Mouse (Mus musculus) intestine, postnatal 0 days (tissue): ENCODE data around the gene Txlng. TPM values are rescaled to one million over a fixed set of nuclear protein-coding genes. Genes with fewer than 3 reads are reported as not detected.

Source experiments
- ATAC-seq: fragments of 200-750 bp; cut with Nextera tagmentation; 2 replicates; pipeline ENCODE4 v1.8.0; 2017; ENCODE audit warnings: mild to moderate bottlenecking, moderate TSS enrichment, moderate library complexity
- H3K27ac ChIP-seq: fragments of 300-500 bp; sonication (generic); 2 replicates; pipeline ENCODE4 v1.5.1; 2014; ENCODE audit warnings: mild to moderate bottlenecking, low read depth, low read length, moderate library complexity
- H3K27me3 ChIP-seq: fragments of 300-500 bp; sonication (generic); replicated peaks from 2 replicates; pipeline ENCODE4 v1.6.1; 2014; ENCODE audit warnings: low read length, mixed read lengths; ENCODE audit not compliant: control insufficient read depth, insufficient read depth
- H3K36me3 ChIP-seq: fragments of 300-500 bp; sonication (generic); 2 replicates; pipeline ENCODE4 v1.6.1; 2014; ENCODE audit warnings: mild to moderate bottlenecking, moderate library complexity; ENCODE audit not compliant: control insufficient read depth, insufficient read depth
- H3K4me1 ChIP-seq: fragments of 300-500 bp; sonication (generic); replicated peaks from 2 replicates; pipeline ENCODE4 v1.6.1; 2014; ENCODE audit warnings: antibody characterized with exemption, low read length, mixed read lengths; ENCODE audit not compliant: control insufficient read depth, insufficient read depth
- H3K4me2 ChIP-seq: fragments of 300-500 bp; sonication (generic); replicated peaks from 2 replicates; pipeline ENCODE4 v1.6.1; 2014; ENCODE audit warnings: low read depth, mild to moderate bottlenecking, moderate library complexity
- H3K4me3 ChIP-seq: fragments of 300-500 bp; sonication (generic); 2 replicates; pipeline ENCODE4 v1.5.1; 2014; ENCODE audit warnings: low read depth, low read length
- H3K9ac ChIP-seq: fragments of 300-500 bp; sonication (generic); 2 replicates; pipeline ENCODE4 v1.6.1; 2014; ENCODE audit warnings: mild to moderate bottlenecking, low read depth, low read length
- H3K9me3 ChIP-seq: fragments of 300-500 bp; sonication (generic); 2 replicates; pipeline ENCODE4 v1.6.1; 2016; ENCODE audit warnings: mixed run types; ENCODE audit not compliant: control insufficient read depth
- CTCF ChIP-seq: sonication (generic); IDR thresholded peaks from 2 replicates; pipeline ENCODE4 v1.5.1; 2016; ENCODE audit warnings: low read depth, mild to moderate bottlenecking, control low read depth, antibody characterized with exemption, moderate library complexity
- WGBS: fragments of 180-500 bp; shearing (Covaris S2); extraction: QIAGEN DNeasy Blood & Tissue Kit; methylation state at CpG from one replicate; pipeline ENCODE4 v1.1.7; 2014; 5-methylcytosine and 5-hydroxymethylcytosine counted together
- microRNA counts: library from miRNA; unstranded; fragments of <30 nt; microRNA quantifications from one replicate; lab custom pipeline; 2016
- microRNA-seq: library from miRNA; unstranded; fragments of <30 nt; microRNA quantifications from one replicate; pipeline ENCODE4, GENCODE M21; 2016
- polyA plus RNA-seq: library from polyadenylated mRNA; unstranded; fragments of >200 nt; fragmentation: Nextera tagmentation; extraction: Ambion mirVana; gene quantifications from 2 replicates; pipeline ENCODE4 v1.2.1, GENCODE M21; 2015

The Txlng gene
- polyA plus RNA-seq, 1 experiment from 2014 or later = 5.7 TPM

DNA sequence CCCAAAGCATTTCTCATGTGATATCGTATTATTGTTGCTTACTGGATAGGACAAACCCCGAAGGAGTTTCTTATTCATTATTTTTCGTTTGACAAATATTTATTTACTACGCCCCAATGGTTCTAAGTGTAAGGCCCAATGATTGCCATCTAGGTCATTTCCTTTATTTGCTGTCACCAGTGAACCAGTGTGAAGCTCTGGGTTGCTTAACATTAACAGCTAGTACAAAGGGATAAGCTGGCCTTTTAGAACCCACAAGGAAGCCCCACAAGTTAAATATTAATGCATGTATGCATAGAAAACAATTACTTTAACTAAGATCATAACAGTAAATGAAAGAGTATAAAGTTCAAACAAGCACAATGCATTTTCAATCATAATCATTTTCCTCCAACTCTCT lies 74.9 kb downstream of the Txlng start:
- no peaks in the 10 kb centered on the region for H3K36me3 ChIP-seq
- no peak overlapping the region for H3K4me3 ChIP-seq
- no peaks in the 10 kb centered on the region for H3K4me1 ChIP-seq
- peak; percentile 64; the same call in 1 of the 2 replicates for ATAC-seq
- no peaks in the 10 kb centered on the region for H3K9me3 ChIP-seq
- H3K4me2 ChIP-seq = no peak overlapping the region
- TF ChIP-seq CTCF = no peak
- no peak overlapping the region for H3K27ac ChIP-seq
- no peak overlapping the region for H3K9ac ChIP-seq
- H3K27me3 ChIP-seq = no peaks in the 10 kb centered on the region
- WGBS = 61% methylated on average over 4 of the region's 4 CpGs

- 86% methylated on average over 2 of the region's 2 CpGs for WGBS
- Histone ChIP-seq H3K36me3 (no peaks in the 10 kb centered on the region), H3K9me3 (no peaks in the 10 kb centered on the region), H3K9ac (no peak overlapping the region), H3K4me3 (no peak overlapping the region), H3K4me2 (no peak overlapping the region), H3K27me3 (no peaks in the 10 kb centered on the region), H3K4me1 (no peaks in the 10 kb centered on the region), H3K27ac (no peak overlapping the region)
- no peak for ATAC-seq
- no peak for TF ChIP-seq CTCF
Measured at GRCm38 (mm10) chrX:162752418-162752817, 76.8 kb downstream of the Txlng start.

- 39% methylated on average over 9 of the region's 9 CpGs for WGBS
- Histone ChIP-seq H3K4me1 (no peaks in the 10 kb centered on the region), H3K4me2 (0 out of 2 replicates have a peak overlapping the region, but pooled peaks have one; percentile 13), H3K9me3 (no peaks in the 10 kb centered on the region), H3K27ac (no peak overlapping the region), H3K4me3 (no peak overlapping the region), H3K36me3 (no peaks in the 10 kb centered on the region), H3K9ac (no peak overlapping the region), H3K27me3 (no peaks in the 10 kb centered on the region)
- no peak for TF ChIP-seq CTCF
- peak; percentile 49; the same call in 1 of the 2 replicates for ATAC-seq
Measured at GRCm38 (mm10) chrX:162748696-162749420, 80.4 kb downstream of the Txlng start.

GRCm38 (mm10) chrX:162736140-162736659 lies 93.1 kb downstream of the Txlng start:
- H3K9ac ChIP-seq = no peak overlapping the region
- WGBS = 40% methylated on average over 9 of the region's 9 CpGs
- H3K27ac ChIP-seq = peak overlapping the region; percentile 76
- no peaks in the 10 kb centered on the region for H3K36me3 ChIP-seq
- H3K9me3 ChIP-seq = no peaks in the 10 kb centered on the region
- peak overlapping the region; percentile 40 for H3K4me3 ChIP-seq
- H3K4me1 ChIP-seq = no peaks in the 10 kb centered on the region
- peak overlapping the region; percentile 64 for H3K4me2 ChIP-seq
- no peak for TF ChIP-seq CTCF
- ATAC-seq = peak; percentile 75
- no peaks in the 10 kb centered on the region for H3K27me3 ChIP-seq

DNA sequence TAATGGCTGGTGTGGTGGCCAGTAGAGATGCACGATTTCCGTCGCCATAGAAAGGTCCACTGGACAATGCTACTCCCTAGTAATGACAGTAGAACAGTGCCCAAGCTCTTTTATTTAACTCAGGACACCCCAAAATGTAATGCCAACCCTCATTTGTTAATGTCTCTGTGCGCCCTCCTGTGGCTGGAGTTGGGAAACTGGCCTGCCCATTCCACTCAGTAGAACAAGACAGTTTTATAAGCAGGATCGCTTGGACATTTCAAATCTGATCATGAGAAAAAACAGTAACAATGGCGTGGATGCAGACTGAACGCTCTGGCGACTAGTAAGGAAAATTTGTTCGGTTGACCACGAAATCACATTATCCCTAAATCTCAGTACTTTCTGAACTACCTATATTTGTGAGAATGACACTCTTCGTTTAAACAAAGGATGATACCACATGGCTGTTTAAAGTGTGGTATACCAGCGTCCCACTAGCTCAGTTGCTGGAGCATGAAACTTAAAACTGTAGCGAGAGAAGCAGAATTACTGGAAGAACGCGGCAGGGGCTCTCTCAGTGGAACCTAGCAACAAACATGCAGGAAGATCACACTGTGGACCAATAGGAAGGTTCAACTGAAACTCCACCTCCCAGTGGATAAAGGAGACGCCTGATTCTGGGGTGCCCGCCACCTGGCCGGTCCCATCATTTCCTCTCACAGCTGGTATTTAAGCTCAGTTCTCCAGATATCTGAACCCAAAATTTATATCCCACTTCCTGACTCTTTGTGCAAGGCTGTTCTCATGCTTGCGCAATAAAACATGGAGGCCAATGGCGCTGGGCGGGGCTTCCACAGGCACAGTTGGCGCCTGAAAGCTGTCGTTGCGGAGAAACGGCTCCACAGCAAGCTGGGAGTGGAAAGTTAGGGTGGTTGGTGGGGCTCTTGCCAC lies 94.0 kb downstream of the Txlng start:
- H3K4me2 ChIP-seq = peak overlapping the region; percentile 64
- H3K27me3 ChIP-seq = no peaks in the 10 kb centered on the region
- no peaks in the 10 kb centered on the region for H3K36me3 ChIP-seq
- peak overlapping the region; percentile 76 for H3K27ac ChIP-seq
- peak; percentile 80 for ATAC-seq
- H3K9ac ChIP-seq = no peak overlapping the region
- H3K4me3 ChIP-seq = peak overlapping the region; percentile 40
- no peaks in the 10 kb centered on the region for H3K9me3 ChIP-seq
- H3K4me1 ChIP-seq = no peaks in the 10 kb centered on the region
- 27% methylated on average over 25 of the region's 25 CpGs for WGBS
- peak; percentile 66 for TF ChIP-seq CTCF

GRCm38 (mm10) chrX:162730031-162730430 lies 99.2 kb downstream of the Txlng start:
- 72% methylated on average over 4 of the region's 4 CpGs for WGBS
- Histone ChIP-seq H3K27me3 (no peaks in the 10 kb centered on the region), H3K9ac (no peak overlapping the region), H3K4me2 (no peak overlapping the region), H3K4me3 (no peak overlapping the region), H3K36me3 (no peaks in the 10 kb centered on the region), H3K9me3 (no peaks in the 10 kb centered on the region), H3K27ac (no peak overlapping the region), H3K4me1 (no peaks in the 10 kb centered on the region)
- ATAC-seq = no peak
- no peak for TF ChIP-seq CTCF

MicroRNAs encoded within 50 kb of the gene (microRNA counts, 519-probe panel; counts per million panel counts)
- not detected for microRNA mmu-miR-3473 (lab: Ali Mortazavi, UCI)

Small RNA genes within 50 kb of the gene (microRNA-seq; reads per million reads assigned to microRNA genes)
- gene Mir3473a = not detected

Other genes starting within 250 kb of the Txlng start
- 0.48 and 0.60 TPM in 2 replicates for gene Reps2, start 185.8 kb downstream of the Txlng start, polyA plus RNA-seq
- 233 and 235 TPM in 2 replicates for gene Rbbp7, start 69.1 kb downstream of the Txlng start, polyA plus RNA-seq
- gene Syap1, start 59.0 kb upstream of the Txlng start, polyA plus RNA-seq = 46.7 and 47.5 TPM in 2 replicates
- 29.6 and 32.9 TPM in 2 replicates for gene Ctps2, start 71.8 kb upstream of the Txlng start, polyA plus RNA-seq
- gene S100g, start 135.1 kb upstream of the Txlng start, polyA plus RNA-seq = 798 and 924 TPM in 2 replicates